Mouse (Mus musculus): ENCODE data around the gene Cfap46. TPM values are rescaled to one million over a fixed set of nuclear protein-coding genes. Genes with fewer than 3 reads are reported as not detected.

Cfap46 gene
- polyA plus RNA-seq, 1 experiment from 2014 or later: 0.26 TPM

DNA sequence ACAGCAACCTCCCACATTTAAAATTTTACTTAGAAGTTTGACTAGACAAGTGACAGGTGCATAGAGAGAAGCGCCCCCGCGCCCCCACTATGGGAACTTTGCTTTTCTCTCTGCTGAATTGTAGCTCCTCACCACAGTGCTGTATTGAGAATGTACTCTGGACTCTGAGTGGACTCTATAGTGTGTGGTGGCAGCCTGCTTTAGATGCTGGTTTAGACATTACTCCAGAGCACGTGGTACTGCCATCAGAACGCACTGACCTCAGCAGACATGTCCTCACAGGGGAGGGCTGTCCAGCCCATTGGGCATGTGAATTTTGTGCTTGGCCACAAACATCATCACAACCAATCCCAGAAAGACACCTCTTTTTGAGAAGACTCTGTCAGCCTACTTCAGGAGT lies 112.8 kb downstream of the Cfap46 start:
- 97% methylated on average over 5 of the region's 5 CpGs for WGBS
- Histone ChIP-seq H3K4me3 (no peak overlapping the region), H3K27me3 (no peaks in the 10 kb centered on the region), H3K9ac (no peak overlapping the region), H3K36me3 (0 out of 2 replicates have a peak, but pooled peaks cover 8% of the 10 kb centered on the region), H3K9me3 (no peaks in the 10 kb centered on the region), H3K4me1 (no peaks in the 10 kb centered on the region), H3K27ac (no peak overlapping the region), H3K4me2 (replicated peaks) (no peak overlapping the region)
- ATAC-seq (ENCODE audit: insufficient number of reproducible peaks, insufficient read depth, low FRiP score, low TSS enrichment): no peak

DNA sequence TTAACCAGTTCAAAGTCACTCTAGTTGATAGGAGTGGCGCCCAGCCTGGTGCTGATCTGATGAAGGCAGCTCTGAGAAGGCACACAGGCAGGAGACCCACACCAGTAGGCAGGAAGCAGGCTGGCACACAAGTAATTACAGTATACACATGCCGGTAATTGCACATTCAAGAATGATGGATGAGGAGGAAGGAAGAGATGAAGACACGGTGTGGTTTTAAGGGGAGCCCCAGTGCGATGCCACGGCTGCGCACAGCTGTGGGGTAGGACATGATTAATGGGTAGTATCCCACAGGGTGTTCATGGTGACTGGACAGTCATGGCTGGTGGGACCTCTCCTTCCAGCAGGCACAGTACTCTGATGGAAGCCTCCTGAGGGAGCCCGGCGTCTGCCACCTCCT lies 117.1 kb downstream of the Cfap46 start:
- WGBS: 80% methylated on average over 8 of the region's 8 CpGs
- Histone ChIP-seq H3K36me3 (0 out of 2 replicates have a peak, but pooled peaks cover 8% of the 10 kb centered on the region), H3K4me2 (replicated peaks) (no peak overlapping the region), H3K9ac (no peak overlapping the region), H3K9me3 (no peaks in the 10 kb centered on the region), H3K4me3 (no peak overlapping the region), H3K27ac (no peak overlapping the region), H3K27me3 (no peaks in the 10 kb centered on the region), H3K4me1 (no peaks in the 10 kb centered on the region)
- ATAC-seq (ENCODE audit: insufficient number of reproducible peaks, insufficient read depth, low FRiP score, low TSS enrichment): no peak

DNA sequence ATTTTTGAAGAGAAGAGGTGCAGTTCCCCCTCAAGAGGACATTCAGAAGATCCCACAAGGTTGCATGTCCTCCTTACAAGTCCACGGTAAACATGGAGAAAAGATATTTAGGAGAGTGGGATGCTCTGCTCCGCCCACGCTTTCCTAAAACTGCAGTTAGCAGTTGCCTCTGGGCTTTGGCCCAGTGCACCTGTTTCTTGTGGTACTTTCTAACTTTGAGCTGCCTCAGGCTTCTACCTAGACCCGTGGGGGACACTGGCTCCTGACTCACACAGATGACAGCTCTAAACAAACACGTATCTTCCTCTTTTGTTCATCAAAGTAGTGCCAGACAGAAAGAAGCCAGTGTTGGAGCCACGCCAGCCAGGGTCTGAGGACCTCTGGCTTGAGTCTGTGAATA lies 117.6 kb downstream of the Cfap46 start:
- Histone ChIP-seq H3K4me1 (no peaks in the 10 kb centered on the region), H3K9me3 (no peaks in the 10 kb centered on the region), H3K9ac (no peak overlapping the region), H3K36me3 (0 out of 2 replicates have a peak, but pooled peaks cover 8% of the 10 kb centered on the region), H3K27ac (no peak overlapping the region), H3K4me3 (no peak overlapping the region), H3K27me3 (no peaks in the 10 kb centered on the region), H3K4me2 (replicated peaks) (no peak overlapping the region)
- no peak for ATAC-seq (ENCODE audit: insufficient number of reproducible peaks, insufficient read depth, low FRiP score, low TSS enrichment)
- 78% methylated on average over 6 of the region's 6 CpGs for WGBS

DNA sequence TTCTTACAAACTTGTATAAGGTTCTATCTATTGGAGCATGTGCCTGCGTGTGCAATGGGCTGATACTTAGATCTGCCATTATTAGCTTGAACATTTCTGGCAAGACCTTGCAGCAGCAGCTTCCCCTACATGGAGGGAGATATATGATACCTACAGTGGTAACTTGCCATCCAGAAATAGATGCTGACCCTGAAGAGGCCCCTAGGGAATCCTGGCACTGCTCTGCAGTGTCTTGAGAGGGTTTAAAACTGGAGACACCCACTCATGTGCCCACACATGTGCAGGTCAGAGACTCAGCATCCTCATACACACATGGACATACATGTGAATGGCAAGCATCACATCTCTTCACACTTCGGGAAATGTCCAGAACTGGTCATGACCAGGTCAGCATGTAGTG lies 119.5 kb downstream of the Cfap46 start:
- peaks cover 11% of the 10 kb centered on the region; the same call in 1 of the 2 replicates for H3K36me3 ChIP-seq
- H3K9me3 ChIP-seq: no peaks in the 10 kb centered on the region
- no peaks in the 10 kb centered on the region for H3K4me1 ChIP-seq
- no peak overlapping the region for H3K27ac ChIP-seq
- no peaks in the 10 kb centered on the region for H3K27me3 ChIP-seq
- H3K9ac ChIP-seq: no peak overlapping the region
- ATAC-seq (ENCODE audit: insufficient number of reproducible peaks, insufficient read depth, low FRiP score, low TSS enrichment): no peak
- no peak overlapping the region for H3K4me2 ChIP-seq (replicated peaks)
- no peak overlapping the region for H3K4me3 ChIP-seq
- WGBS: 87% methylated on average over 2 of the region's 2 CpGs

DNA sequence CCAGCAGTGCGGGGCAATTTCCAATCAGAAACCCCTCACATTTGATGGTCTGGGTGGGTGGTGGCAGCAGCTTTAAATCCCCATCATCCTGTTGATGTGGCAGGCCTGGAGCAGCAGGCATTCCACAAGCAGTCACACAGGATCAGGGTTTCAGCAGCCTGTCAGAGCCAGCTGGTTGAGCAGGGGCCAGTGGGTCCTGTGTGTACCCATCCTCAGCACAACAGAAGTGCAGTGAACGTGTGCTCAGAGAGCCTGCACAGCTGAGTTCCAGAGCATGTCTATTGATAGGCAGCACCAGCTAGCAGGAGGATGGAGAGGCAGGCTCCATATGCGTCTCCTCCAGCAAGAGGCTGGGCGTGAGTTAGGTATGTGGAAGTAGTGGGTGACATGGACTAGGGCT lies 120.2 kb downstream of the Cfap46 start:
- Histone ChIP-seq H3K4me2 (replicated peaks) (no peak overlapping the region), H3K36me3 (peaks cover 13% of the 10 kb centered on the region; the same call in 1 of the 2 replicates), H3K27me3 (no peaks in the 10 kb centered on the region), H3K27ac (no peak overlapping the region), H3K4me3 (no peak overlapping the region), H3K4me1 (no peaks in the 10 kb centered on the region), H3K9me3 (no peaks in the 10 kb centered on the region), H3K9ac (no peak overlapping the region)
- 84% methylated on average over 4 of the region's 4 CpGs for WGBS
- no peak for ATAC-seq (ENCODE audit: insufficient number of reproducible peaks, insufficient read depth, low FRiP score, low TSS enrichment)

DNA sequence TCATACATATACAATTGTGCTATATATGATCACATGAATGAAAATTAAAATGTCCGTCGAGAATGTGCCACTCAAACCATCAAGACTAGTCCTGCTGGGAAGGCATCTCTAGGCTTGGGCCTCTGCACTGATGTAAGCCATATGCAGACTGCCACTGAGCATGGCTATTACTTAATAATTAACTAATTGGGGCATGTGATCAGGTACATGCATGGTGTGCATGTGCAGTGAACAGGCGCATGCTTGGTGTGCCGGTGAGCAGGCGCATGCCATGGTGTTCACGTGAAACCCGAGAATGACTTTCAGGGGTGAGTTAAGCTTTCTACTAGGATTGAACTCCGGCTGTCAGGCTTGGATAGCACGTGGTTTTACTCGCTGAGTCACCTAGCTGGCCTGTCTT lies 124.0 kb downstream of the Cfap46 start:
- no peaks in the 10 kb centered on the region for H3K27me3 ChIP-seq
- 80% methylated on average over 10 of the region's 10 CpGs for WGBS
- ATAC-seq (ENCODE audit: insufficient number of reproducible peaks, insufficient read depth, low FRiP score, low TSS enrichment): no peak

DNA sequence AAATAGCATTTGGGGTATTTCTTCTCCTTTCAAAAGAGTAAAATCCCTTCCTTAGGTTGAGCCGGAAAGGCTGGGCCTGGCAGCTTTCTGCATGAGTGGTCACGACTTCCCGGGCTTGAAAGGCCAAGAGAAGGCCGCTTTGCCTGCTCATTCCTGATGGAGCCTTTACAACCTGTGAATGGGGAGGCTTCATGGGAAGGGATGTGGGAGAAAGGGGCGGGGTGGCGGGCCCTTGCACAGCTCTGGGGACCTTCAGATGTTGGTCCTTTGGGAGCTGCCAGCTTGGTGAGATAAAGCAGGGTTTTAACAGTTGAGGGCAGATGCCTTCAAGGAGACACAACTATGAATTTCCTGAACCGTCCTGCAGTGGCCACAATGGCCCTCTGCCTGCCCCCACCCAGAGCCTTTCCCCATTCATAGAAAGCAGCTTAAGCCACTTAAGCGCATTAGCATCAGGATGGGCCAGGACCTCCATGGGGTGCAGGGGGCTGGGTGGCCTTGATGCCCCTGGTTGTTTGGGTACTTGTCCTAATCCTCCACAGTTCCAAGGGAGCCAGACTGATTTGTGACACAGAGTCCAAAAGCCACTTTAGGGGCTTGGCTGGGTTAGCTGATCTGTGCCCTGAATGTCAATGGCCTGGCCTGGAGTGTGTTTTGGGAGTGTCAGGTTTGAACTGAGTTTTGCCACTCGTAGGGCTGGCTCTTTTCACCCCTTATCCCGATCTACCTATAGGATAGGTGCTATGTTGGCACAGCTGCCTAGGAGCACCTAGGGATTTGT lies 126.7 kb downstream of the Cfap46 start:
- 32% methylated on average over 10 of the region's 10 CpGs for WGBS
- Histone ChIP-seq H3K27me3 (no peaks in the 10 kb centered on the region), H3K9ac (no peak overlapping the region), H3K4me2 (replicated peaks) (no peak overlapping the region), H3K27ac (no peak overlapping the region), H3K4me3 (no peak overlapping the region), H3K4me1 (0 out of 2 replicates have a peak, but pooled peaks cover 3% of the 10 kb centered on the region), H3K36me3 (peaks cover 5% of the 10 kb centered on the region; the same call in 1 of the 2 replicates), H3K9me3 (no peaks in the 10 kb centered on the region)
- no peak for ATAC-seq (ENCODE audit: insufficient number of reproducible peaks, insufficient read depth, low FRiP score, low TSS enrichment)

More for the DNA sequence above, 124.0 kb downstream of the Cfap46 start:
- H3K4me3 ChIP-seq: no peak overlapping the region
- no peak overlapping the region for H3K4me2 ChIP-seq (replicated peaks)
- peaks cover 5% of the 10 kb centered on the region; the same call in 1 of the 2 replicates for H3K36me3 ChIP-seq
- no peaks in the 10 kb centered on the region for H3K9me3 ChIP-seq
- no peak overlapping the region for H3K27ac ChIP-seq
- H3K4me1 ChIP-seq: 0 out of 2 replicates have a peak, but pooled peaks cover 3% of the 10 kb centered on the region
- H3K9ac ChIP-seq: no peak overlapping the region

DNA sequence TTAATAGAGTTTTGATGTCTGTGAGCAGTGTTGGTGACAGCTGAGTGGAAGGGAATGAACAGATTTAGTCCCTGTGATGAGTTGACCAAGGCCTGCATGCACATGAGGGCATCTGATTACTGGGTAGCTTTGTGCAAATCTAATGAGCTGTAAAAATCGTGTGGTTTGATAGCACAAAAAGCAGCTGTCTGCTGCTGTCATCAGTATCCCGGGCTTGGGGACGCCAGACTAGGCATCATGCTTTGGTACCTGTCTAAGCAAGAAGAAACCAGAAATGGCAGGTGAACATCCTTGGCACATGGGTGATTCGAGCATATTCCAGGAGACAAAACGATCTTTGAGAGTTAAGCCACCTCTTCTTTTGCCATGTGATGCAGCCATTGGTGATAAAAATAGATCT lies 127.3 kb downstream of the Cfap46 start:
- no peak overlapping the region for H3K27ac ChIP-seq
- H3K4me1 ChIP-seq: 0 out of 2 replicates have a peak, but pooled peaks cover 3% of the 10 kb centered on the region
- WGBS: 55% methylated on average over 5 of the region's 5 CpGs
- H3K4me3 ChIP-seq: no peak overlapping the region
- ATAC-seq (ENCODE audit: insufficient number of reproducible peaks, insufficient read depth, low FRiP score, low TSS enrichment): no peak
- no peaks in the 10 kb centered on the region for H3K27me3 ChIP-seq
- H3K9me3 ChIP-seq: no peaks in the 10 kb centered on the region
- H3K36me3 ChIP-seq: peaks cover 5% of the 10 kb centered on the region; the same call in 1 of the 2 replicates
- H3K9ac ChIP-seq: no peak overlapping the region
- no peak overlapping the region for H3K4me2 ChIP-seq (replicated peaks)

DNA sequence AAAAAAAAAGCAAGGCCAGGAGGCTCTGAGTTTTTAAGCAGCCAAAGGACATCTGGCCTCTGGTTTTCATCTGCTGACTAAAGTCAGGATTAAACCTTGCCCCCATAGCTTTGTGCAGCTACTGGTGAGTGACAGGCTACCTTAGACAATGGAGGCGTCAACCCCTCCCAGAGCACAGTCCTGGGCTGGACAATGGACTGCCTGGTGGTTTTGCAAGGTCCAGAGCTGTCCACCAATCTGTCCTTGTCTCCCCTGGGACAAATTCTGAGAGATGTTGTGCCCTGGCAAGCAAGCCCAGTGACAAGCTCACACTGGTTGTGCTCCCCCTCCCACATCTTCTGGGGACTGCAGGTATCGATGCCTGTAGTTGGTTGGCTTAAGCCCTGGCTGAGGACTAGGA lies 132.1 kb downstream of the Cfap46 start:
- no peak overlapping the region for H3K4me2 ChIP-seq (replicated peaks)
- 62% methylated on average over 2 of the region's 2 CpGs for WGBS
- no peak overlapping the region for H3K27ac ChIP-seq
- no peaks in the 10 kb centered on the region for H3K27me3 ChIP-seq
- no peaks in the 10 kb centered on the region for H3K9me3 ChIP-seq
- no peak for ATAC-seq (ENCODE audit: insufficient number of reproducible peaks, insufficient read depth, low FRiP score, low TSS enrichment)
- no peak overlapping the region for H3K9ac ChIP-seq
- H3K4me1 ChIP-seq: no peaks in the 10 kb centered on the region
- H3K36me3 ChIP-seq: no peaks in the 10 kb centered on the region
- H3K4me3 ChIP-seq: no peak overlapping the region

Other genes with a start within 250 kb of the Cfap46 start
- 0.77 and 1.5 TPM in 2 replicates for gene Nkx6-2, start 101.0 kb downstream of the Cfap46 start, polyA plus RNA-seq (2016; fragmentation: Nextera tagmentation; extraction: Ambion mirVana)
- 1.2 and 1.3 TPM in 2 replicates for gene Adgra1, start 150.4 kb upstream of the Cfap46 start, polyA plus RNA-seq (2016; fragmentation: Nextera tagmentation; extraction: Ambion mirVana)
- 0.15 and 0.28 TPM in 2 replicates for gene Kndc1, start 210.9 kb upstream of the Cfap46 start, polyA plus RNA-seq (2016; fragmentation: Nextera tagmentation; extraction: Ambion mirVana)

All from embryonic facial prominence, embryonic 12.5 days (tissue).